Mouse (Mus musculus) kidney, adult 18-20 months (tissue): ENCODE data around the gene Tpm3.
A peak's percentile ranks its signal among the peaks of the same experiment; 100 is the strongest.

ENCODE experiments used
- DNase-seq: peaks from one replicate; pipeline ENCODE4 v3.0.0; 2021

Gene Tpm3

GRCm38 (mm10) chr3:90072294-90072693 lies at the start of gene Tpm3:
Gene Tpm3, plus strand, starts transcription at chr3:90072649.
- no peak for DNase-seq

- DNase-seq, result no peak
Measured at GRCm38 (mm10) chr3:90034653-90035052, 37.8 kb upstream of the Tpm3 start.

- no peak for DNase-seq
Measured at GRCm38 (mm10) chr3:90036263-90036662, 36.2 kb upstream of the Tpm3 start.

- no peak for DNase-seq
Measured at GRCm38 (mm10) chr3:90049691-90050090, 22.8 kb upstream of the Tpm3 start.

- DNase-seq, result no peak
Measured at GRCm38 (mm10) chr3:90051441-90052350, 20.8 kb upstream of the Tpm3 start, which contains the start of gene 4933434E20Rik. Gene 4933434E20Rik, plus strand, starts transcription at chr3:90051636.

GRCm38 (mm10) chr3:90052351-90053241 lies 19.9 kb upstream of the Tpm3 start, which contains the start of gene Ubap2l:
Gene Ubap2l, minus strand, starts transcription at chr3:90052628.
- DNase-seq, result peak; percentile 93

GRCm38 (mm10) chr3:90061549-90061948 lies 10.9 kb upstream of the Tpm3 start:
- DNase-seq, result no peak

GRCm38 (mm10) chr3:90062539-90062938 lies 9.9 kb upstream of the Tpm3 start:
- DNase-seq, result no peak

- no peak for DNase-seq
Measured at GRCm38 (mm10) chr3:90064383-90064782, 8.1 kb upstream of the Tpm3 start.

- peak; percentile 65 for DNase-seq
Measured at GRCm38 (mm10) chr3:90065553-90065952, 6.9 kb upstream of the Tpm3 start.

GRCm38 (mm10) chr3:90067851-90068250 lies 4.6 kb upstream of the Tpm3 start:
- DNase-seq, result no peak

- no peak for DNase-seq
Measured at GRCm38 (mm10) chr3:90069688-90070087, 2.8 kb upstream of the Tpm3 start.

GRCm38 (mm10) chr3:90076921-90077716 lies 4.7 kb downstream of the Tpm3 start:
- peak; percentile 87 for DNase-seq

- no peak for DNase-seq
Measured at GRCm38 (mm10) chr3:90078224-90078623, 5.8 kb downstream of the Tpm3 start.

- peak; percentile 93 for DNase-seq
Measured at GRCm38 (mm10) chr3:90079133-90079762, 6.8 kb downstream of the Tpm3 start.

- DNase-seq, result peak; percentile 65
Measured at GRCm38 (mm10) chr3:90079763-90080497, 7.5 kb downstream of the Tpm3 start.

GRCm38 (mm10) chr3:90080498-90080863 lies 8.0 kb downstream of the Tpm3 start:
- DNase-seq, result no peak

- peak; percentile 33 for DNase-seq
Measured at GRCm38 (mm10) chr3:90081365-90082240, 9.2 kb downstream of the Tpm3 start.

GRCm38 (mm10) chr3:90083034-90083433 lies 10.6 kb downstream of the Tpm3 start:
- no peak for DNase-seq

GRCm38 (mm10) chr3:90083698-90084324 lies 11.4 kb downstream of the Tpm3 start:
- no peak for DNase-seq
